Mouse (Mus musculus): ENCODE data around the gene Riok1. TPM values are rescaled to one million over a fixed set of nuclear protein-coding genes. Genes with fewer than 3 reads are reported as not detected.

Riok1 gene
- polyA plus RNA-seq, 1 experiment: 31.4 TPM

- TF ChIP-seq GATA1 (IDR thresholded peaks at IDR 0.05; ENCODE audit: low read length): no peak
Measured at GRCm38 (mm10) chr13:38027618-38028248, 9.1 kb upstream of the Riok1 start.

GRCm38 (mm10) chr13:38028407-38028806 is 8.4 kb upstream of the Riok1 start:
- TF ChIP-seq GATA1 (IDR thresholded peaks at IDR 0.05; ENCODE audit: low read length): no peak

GRCm38 (mm10) chr13:38037044-38037687 is 371 bp downstream of the Riok1 start, which contains the start of gene Cage1:
TSS of gene Cage1 (minus strand) at chr13:38037069.
- TF ChIP-seq GATA1 (IDR thresholded peaks at IDR 0.05; ENCODE audit: low read length): no peak

- TF ChIP-seq GATA1 (IDR thresholded peaks at IDR 0.05; ENCODE audit: low read length): no peak
Measured at GRCm38 (mm10) chr13:38037811-38038210, 1.0 kb downstream of the Riok1 start.

- TF ChIP-seq GATA1 (IDR thresholded peaks at IDR 0.05; ENCODE audit: low read length): no peak
Measured at GRCm38 (mm10) chr13:38049888-38050287, 13.1 kb downstream of the Riok1 start.

- no peak for TF ChIP-seq GATA1 (IDR thresholded peaks at IDR 0.05; ENCODE audit: low read length)
Measured at GRCm38 (mm10) chr13:38062678-38063077, 25.9 kb downstream of the Riok1 start.

GRCm38 (mm10) chr13:38064854-38065663 is 28.3 kb downstream of the Riok1 start:
- no peak for TF ChIP-seq GATA1 (IDR thresholded peaks at IDR 0.05; ENCODE audit: low read length)

- TF ChIP-seq GATA1 (IDR thresholded peaks at IDR 0.05; ENCODE audit: low read length): no peak
Measured at GRCm38 (mm10) chr13:38070945-38071344, 34.1 kb downstream of the Riok1 start.

- peak; percentile 51 for TF ChIP-seq GATA1 (IDR thresholded peaks at IDR 0.05; ENCODE audit: low read length)
Measured at GRCm38 (mm10) chr13:38073374-38074307, 36.8 kb downstream of the Riok1 start.

GRCm38 (mm10) chr13:38074404-38074803 is 37.6 kb downstream of the Riok1 start:
- TF ChIP-seq GATA1 (IDR thresholded peaks at IDR 0.05; ENCODE audit: low read length): no peak

- TF ChIP-seq GATA1 (IDR thresholded peaks at IDR 0.05; ENCODE audit: low read length): no peak
Measured at GRCm38 (mm10) chr13:38077113-38077512, 40.3 kb downstream of the Riok1 start.

- no peak for TF ChIP-seq GATA1 (IDR thresholded peaks at IDR 0.05; ENCODE audit: low read length)
Measured at GRCm38 (mm10) chr13:38078836-38079235, 42.0 kb downstream of the Riok1 start.

- no peak for TF ChIP-seq GATA1 (IDR thresholded peaks at IDR 0.05; ENCODE audit: low read length)
Measured at GRCm38 (mm10) chr13:38079366-38079765, 42.6 kb downstream of the Riok1 start.

GRCm38 (mm10) chr13:38080014-38080413 is 43.2 kb downstream of the Riok1 start:
- TF ChIP-seq GATA1 (IDR thresholded peaks at IDR 0.05; ENCODE audit: low read length): no peak

GRCm38 (mm10) chr13:38080725-38081124 is 43.9 kb downstream of the Riok1 start:
- TF ChIP-seq GATA1 (IDR thresholded peaks at IDR 0.05; ENCODE audit: low read length): no peak

All from G1E-ER4 (cell line).